Mouse (Mus musculus) liver, embryonic 14.5 days (tissue): ENCODE results near the gene Cog7.

Experiments used
- CTCF ChIP-seq: IDR thresholded peaks from 2 replicates; pipeline ENCODE4 v1.5.1; 2016; ENCODE audit warnings: antibody characterized with exemption, low read depth, control low read depth
- EP300 ChIP-seq: IDR thresholded peaks from 2 replicates; pipeline ENCODE4 v1.6.1; 2016; ENCODE audit warnings: antibody characterized with exemption, low read depth

GRCm38 (mm10) chr7:122020273-122020666, 38.8 kb upstream of the Cog7 start:
- TF ChIP-seq CTCF (no peak), EP300 (no peak)
